Mouse (Mus musculus) adrenal gland, adult 2 months (tissue): ENCODE measurements around the gene Dpy19l3. TPM values are rescaled to one million over a fixed set of nuclear protein-coding genes. Genes with fewer than 3 reads are reported as not detected.
A peak's percentile ranks its signal among the peaks of the same experiment; 100 is the strongest.

Experiments used
- DNase-seq: peaks from one replicate; pipeline ENCODE4 v3.0.0; 2021
- long read RNA-seq: library from polyadenylated mRNA; stranded (forward); transcript quantifications from one replicate; pipeline ENCODE4 v2.0.0, GENCODE M21; 2021
- polyA plus RNA-seq: library from polyadenylated mRNA; depleted of rRNA; stranded (reverse); fragments of >200 nt; gene quantifications from 2 replicates; pipeline ENCODE4 v1.2.3, GENCODE M21; 2012; rRNA removed
- total RNA-seq, 2 experiments: library from RNA; stranded (reverse); gene quantifications; 2 replicates each; pipeline ENCODE4 v1.2.3; 2021

The Dpy19l3 gene
- total RNA-seq (10 to 100 TPM; 52.1 to 71.8 TPM), polyA plus RNA-seq (8.4 and 9.5 TPM in 2 replicates)
- long read RNA-seq, full-length matches to known transcripts = 3 of 12 reads
- long read RNA-seq, partial matches to known transcripts = 6 of 12 reads
- long read RNA-seq, other reads (novel, unspliced or antisense) = 3 of 12 reads

DNA sequence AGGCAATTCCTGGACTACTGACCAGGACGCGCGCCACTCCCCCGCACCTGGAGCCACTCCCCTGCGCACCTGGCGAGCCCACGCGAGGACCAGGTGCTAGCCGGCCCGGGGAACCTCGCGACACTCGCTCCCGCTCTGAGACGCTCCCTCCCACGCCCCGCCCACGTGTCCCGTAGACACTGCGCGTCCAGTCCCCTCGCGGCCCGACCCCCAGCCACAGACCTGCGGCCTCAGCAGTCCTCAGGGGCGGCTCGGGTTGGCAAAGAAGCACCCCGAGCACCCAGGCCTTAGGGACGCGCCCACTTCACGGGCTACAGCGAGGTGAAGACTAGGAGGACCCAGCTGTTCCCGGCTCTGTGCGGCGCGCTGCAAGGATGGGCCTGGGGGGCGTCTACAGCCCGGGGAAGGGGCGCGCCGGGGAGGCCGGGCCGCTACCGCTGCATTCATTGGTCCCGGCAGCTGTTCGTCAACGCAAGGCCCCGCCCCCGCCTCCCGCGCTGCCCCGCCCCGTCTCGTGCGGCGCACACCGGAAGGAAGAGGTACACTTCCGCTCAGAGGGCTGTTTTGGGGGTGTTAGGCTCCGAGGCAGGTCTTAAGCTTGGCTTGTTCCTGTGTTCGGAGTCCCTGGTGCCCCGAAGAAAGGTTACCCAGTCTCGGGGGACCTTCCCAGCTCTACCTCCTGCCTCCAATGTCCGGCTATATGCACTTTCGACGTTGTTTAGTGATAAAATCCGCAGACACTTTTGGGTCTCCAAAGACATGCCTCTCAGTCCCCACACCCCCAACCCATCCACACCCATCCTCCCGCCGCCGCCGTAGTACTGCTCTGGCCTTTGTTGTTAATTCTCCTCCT is at the start of gene Dpy19l3:
Gene Dpy19l3, minus strand, starts transcription at position 422 of the 853 bp plus-strand sequence.
- peak; percentile 95 for DNase-seq

DNA sequence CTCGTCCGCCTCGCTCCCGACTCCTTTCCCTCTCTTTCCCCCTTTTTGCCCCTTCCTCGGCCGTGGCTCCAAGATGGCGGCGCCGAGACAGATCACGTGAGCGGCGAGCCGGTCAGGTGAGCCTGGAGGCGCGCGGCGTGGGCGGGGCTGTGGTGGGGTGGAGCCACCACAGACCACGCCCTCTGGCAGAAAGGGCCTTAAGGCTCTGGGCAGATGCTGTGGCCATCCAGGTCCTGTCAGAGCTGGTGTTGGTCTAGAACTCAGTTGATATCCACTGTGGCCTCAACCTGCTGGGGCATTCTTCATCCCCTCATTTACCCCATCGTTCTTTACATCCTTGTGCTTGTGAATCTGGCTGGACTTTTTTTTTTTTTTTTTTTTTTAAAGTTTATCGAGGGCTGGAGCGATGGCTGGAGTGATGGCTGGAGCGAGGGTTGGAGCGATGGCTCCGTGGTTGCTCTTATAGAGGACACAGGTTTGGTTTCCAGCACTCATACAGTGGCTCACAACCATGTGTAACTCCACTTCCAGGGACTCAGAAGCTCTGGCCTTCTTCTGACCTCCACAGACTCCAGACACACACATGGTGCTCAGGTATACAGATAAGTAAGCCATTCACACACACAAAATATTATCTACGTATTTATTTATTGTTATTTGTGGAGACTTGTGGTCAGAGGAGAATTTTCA is 48.8 kb upstream of the Dpy19l3 start, which contains the start of gene Zfp507:
Gene Zfp507, minus strand, starts transcription at position 98 of the 690 bp plus-strand sequence.
- DNase-seq = peak; percentile 93

DNA sequence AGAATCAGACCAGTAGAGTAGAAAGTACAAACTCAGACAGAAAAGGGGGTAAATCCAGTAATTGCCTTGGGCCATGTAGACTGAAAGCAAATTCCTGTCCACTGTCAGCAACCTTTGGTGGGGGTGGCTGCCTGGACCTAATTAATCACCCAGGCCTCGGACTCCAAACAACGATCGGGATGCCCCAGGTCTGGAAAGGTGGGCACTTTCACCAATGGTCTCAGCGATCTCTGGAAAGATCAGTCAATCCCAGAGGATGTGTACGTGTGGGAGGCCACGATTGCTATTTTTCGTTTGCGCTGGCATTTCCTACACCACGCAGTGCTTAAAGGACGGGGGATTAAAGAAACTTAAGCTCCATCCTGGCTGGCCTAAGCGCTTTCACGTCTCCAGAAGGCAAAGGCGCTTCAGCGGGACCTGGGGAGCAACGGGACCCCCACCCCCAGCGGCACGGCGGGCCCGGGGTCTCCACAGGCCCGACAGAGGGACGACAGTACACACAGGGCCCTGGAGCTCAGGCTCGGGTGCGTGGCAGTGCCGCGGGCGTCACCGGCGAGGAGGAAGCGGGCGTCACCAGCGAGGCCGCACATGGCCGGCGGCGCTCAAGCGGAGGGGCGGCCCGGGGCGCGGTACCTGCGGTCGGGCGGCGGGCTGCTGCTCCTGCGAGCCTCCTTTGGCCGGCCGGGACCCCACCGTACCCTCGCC is 48.1 kb upstream of the Dpy19l3 start:
- DNase-seq = no peak

DNA sequence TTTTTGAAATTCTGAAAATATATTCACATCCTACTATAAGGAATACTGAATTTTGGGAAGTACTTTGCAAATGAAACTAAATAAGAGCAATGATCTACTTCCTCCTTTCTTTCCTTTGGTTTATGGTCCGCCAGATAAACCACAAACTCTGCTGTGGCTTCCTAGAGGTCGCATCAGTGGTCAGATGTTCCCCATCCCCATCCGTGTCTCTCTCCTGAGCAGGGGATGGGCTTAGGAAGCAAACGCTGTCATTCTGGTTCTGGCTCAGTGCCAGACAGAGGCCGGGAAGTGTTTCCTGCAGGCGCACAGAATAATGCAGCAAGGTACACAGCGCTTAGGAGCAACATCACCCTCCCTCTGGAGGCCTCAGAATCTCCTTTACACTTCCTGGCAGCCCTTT is 41.9 kb upstream of the Dpy19l3 start:
- no peak for DNase-seq

DNA sequence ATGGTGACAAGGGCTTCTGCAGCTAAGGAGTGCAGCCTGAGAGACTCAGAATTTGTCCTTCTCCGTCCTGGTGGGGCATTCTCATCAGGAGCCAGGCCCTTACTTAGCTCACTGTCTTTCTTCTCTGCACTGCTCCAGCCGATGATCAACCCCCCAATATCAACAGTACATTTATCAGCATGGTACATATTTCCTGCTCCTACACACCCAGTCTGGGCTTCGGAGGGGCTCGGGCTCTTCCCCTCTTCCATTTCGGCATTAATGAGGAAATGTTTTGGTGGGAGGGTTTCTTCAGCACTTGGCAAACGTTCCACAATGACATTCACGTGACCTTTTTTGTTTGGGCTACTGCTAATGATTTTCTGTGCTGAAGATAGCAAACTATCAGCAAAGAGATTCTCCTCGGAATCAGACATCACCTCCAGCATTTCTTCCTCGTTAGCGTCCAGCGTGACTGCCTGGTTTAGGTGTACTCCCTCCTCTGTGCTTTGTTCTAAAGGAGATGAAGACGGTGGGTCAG is 40.0 kb upstream of the Dpy19l3 start:
- no peak for DNase-seq

DNA sequence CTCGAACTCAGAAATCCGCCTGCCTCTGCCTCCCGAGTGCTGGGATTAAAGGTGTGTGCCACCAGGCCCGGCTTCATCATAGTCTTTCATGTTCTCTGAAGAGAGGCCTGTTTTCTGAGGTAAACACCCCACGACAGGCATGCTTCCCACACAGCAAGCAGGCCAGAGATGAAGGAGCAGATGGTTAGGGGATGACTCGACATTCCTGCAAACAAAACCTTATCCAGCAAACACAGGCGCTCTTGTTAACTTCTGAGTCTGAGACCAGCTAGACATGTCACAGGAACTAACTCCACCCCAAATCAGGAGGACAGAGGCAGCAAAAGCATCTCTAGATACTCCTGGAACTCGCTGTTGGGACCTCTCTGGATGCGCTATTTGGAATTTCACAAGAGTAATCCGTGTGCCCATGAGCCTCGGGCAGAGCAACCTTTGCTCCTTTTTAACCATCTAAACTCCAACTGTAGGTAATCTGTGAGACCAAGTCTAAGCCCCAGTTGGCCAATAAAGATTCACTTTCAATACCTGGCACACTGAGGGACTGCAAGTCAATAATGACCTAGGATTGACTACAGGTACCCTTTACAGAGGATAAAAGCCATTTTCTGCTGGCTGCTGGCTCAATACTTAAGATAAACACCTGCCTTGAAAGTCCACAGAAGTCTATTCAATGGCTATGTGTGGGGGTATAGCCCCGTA is 38.0 kb upstream of the Dpy19l3 start:
- DNase-seq = no peak

DNA sequence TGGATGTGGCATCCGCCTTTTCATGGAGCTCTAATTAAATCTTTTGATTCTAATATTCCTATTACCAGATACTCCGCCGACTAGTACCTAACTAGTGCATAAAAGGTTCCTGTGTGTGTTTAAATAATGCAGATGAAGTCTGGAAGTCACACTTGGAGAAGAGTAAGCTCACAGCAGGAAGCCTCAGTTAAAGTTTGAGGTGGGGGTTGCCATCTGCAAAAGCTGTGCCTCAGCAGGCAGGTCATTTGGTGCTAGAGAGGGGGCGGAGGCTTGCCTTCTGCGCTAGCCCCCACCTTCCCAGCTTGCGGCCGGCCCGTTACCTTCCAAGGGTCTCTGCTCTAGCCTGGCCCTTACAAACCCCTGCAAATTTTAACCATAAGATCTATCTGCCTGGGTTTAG is 36.7 kb upstream of the Dpy19l3 start:
- no peak for DNase-seq

DNA sequence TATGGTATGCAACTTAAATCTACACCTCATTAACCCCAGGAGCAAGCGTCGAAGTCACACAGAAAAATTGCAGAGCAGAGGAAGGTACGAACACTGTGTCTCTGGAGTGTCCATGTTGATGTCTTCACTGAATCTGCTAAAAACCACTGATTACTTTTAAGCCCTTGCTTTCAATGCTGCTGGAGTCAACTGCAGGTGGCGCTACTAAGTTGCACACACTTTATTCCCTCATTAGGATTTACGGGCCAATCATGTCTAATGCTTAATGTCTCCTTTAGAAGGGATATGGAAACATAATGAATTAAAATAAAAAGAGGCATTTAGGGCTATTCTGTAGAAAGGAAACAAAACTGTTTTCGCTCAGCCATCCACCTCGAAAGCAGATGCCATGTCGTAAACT is 35.9 kb upstream of the Dpy19l3 start:
- no peak for DNase-seq

DNA sequence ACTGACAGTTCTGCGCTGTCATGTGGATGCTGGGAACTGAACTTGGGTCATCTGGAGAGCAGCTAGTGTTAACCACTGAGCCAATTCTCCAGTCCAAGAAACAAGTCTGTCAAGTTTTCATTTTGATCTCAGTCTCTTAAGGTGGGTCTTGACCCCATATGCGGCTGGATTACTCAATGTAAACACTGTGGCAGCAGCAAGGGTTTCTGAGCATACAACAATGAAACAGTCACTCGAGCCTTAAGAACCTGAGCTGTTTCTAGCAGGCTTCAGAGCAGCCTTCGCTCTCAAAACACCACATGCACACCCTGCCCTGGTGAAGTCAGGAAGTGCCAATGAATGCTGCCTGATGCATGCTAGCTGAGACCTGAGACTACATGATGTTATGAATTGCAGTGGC is 31.3 kb upstream of the Dpy19l3 start:
- DNase-seq = no peak

DNA sequence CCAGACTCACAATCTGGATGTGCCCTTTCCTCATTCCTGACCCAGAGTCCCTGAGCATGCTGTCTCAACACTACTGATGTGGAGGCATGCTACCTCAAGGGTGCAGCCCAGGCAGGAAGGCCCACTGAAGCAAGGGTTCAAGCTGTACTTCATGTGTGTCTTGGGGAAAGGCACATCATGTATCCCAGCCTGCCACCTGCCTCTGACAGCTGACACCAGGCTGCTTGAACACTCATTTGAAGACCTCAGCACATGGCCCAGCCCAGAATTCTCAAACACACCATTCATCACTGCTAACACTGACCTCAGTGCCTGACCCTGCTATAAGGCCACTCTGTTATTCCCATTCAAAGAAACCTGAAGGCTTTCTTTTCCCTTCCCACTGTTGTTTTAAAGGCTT is 28.0 kb upstream of the Dpy19l3 start:
- no peak for DNase-seq

DNA sequence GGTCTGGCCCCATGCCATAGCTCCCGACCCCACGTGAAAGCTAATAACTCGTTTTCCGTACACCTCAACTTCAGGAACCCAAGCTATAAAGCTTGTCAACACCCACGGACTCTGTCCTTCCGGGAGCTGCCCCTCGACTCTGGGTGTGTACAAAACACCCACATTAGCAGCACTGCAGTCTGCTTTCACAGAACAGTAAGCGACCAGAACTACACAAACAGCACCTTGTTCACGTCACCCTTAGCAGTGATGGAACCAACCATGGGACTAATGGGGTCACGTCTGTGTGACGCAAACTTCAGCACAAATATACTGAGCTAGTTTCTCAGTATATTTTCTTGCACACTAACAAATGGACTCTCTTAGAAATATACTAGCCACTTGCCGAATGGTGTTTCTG is 19.9 kb upstream of the Dpy19l3 start:
- DNase-seq = no peak

DNA sequence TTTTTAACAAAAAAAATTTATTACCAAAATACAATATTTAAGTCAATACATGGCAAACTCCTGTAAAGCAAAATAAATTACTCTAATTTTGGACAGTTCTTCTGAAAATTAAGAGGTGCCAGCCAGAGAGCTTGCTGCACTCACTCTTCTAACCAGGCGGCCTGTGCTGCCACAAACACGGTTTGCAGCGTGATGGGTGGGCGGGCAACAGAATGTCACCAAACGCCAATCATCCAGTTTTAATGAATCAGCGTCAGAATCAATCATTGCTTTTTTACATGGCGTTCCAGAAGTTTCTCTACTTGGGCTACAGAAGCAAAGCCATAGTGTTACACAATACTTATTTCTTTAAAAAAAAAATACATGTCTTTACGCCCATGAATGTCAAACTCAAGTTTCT is 18.1 kb upstream of the Dpy19l3 start:
- DNase-seq = no peak

DNA sequence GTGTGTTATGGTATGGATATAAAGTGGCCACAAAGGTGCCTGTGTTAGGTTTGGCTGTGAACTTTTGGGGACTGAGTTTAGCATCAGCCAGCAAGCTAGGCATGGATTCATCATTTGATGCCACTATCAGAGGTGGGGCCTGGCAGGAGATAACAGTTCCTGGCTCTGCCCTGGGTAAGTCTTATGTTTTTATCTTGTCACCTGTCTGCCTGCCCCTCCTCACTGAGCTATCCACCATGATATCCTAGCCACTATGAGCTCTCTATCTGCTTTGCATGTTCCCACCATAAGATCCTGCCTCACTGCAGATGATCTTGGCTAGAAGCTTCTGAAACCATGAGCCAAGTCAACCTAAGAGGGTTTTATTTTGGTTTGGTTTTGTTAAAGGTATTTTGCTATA is 16.9 kb upstream of the Dpy19l3 start:
- DNase-seq = no peak

DNA sequence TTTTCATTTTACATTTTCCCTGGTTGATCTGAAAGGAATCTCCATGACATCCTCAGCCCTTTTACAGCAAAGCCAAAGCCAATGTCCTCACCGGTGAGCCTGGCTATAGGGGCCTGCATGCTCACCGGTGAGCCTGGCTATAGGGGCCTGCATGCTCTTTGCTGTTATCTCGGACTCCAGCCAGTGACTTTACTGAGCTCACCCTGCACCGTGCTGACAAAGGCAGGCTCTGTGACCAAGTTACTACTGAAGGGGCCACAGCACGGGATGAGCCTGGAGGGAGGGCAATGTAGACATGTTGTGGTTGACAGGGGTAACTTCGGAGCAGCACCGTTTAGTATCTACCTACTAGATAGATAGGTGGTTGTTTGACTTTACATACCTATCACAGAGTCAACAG is 15.9 kb upstream of the Dpy19l3 start:
- no peak for DNase-seq

DNA sequence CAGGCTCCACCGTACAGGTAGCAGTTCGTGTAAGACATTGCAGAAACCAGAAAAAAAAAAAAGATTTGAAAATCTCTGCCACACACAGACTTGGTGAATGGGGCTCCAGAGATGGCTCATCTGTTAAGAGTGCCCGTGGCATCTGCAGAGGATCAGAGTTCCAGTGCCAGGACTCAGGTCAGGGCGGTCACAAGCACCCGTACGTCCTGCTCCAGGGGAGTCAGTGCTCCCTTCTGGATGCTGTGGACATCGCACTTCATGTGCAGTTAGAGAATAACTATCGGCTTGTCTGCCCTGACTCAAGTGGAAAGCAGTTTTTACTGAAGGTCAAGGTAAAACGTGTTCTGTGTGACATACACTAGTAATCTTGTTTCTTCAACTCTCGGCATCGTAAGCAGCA is 10.2 kb upstream of the Dpy19l3 start:
- peak; percentile 48 for DNase-seq

DNA sequence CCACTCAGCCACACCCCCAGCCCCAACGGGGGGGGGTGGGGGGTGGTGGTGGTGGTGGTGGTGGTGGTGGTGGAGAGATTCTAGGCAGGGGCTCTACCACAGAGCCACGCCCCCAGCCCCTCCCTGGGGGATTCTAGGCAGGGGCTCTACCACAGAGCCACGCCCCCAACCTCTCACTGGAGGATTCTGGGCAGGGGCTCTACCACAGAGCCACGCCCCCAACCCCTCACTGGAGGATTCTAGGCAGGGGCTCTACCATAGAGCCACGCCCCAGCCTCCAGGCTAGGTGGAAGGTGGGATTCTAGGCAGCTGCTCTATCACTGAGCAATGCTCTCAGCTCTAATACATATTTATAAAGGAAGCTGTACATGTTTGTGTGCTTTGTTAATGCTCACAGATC is 7.5 kb upstream of the Dpy19l3 start:
- DNase-seq = no peak

DNA sequence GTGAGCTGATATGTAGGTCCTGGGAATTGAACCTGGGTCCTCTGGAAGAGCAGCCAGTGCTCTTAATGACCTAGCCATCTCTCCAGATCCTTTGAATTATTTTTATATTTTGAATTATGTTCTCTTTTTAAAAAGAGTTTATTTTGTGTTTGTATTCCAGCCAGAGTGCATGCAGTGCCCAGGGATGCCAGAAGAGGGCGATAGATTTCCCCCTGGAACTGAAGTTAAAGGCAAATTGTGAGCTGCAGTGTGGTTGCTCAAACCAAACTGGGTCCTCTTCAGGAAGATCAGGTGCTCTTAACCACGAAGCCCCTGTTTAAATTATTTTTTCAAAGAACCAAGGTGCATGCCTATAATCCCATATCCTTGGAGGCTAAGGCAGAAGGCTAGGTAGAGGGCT is 5.3 kb upstream of the Dpy19l3 start:
- DNase-seq = no peak

DNA sequence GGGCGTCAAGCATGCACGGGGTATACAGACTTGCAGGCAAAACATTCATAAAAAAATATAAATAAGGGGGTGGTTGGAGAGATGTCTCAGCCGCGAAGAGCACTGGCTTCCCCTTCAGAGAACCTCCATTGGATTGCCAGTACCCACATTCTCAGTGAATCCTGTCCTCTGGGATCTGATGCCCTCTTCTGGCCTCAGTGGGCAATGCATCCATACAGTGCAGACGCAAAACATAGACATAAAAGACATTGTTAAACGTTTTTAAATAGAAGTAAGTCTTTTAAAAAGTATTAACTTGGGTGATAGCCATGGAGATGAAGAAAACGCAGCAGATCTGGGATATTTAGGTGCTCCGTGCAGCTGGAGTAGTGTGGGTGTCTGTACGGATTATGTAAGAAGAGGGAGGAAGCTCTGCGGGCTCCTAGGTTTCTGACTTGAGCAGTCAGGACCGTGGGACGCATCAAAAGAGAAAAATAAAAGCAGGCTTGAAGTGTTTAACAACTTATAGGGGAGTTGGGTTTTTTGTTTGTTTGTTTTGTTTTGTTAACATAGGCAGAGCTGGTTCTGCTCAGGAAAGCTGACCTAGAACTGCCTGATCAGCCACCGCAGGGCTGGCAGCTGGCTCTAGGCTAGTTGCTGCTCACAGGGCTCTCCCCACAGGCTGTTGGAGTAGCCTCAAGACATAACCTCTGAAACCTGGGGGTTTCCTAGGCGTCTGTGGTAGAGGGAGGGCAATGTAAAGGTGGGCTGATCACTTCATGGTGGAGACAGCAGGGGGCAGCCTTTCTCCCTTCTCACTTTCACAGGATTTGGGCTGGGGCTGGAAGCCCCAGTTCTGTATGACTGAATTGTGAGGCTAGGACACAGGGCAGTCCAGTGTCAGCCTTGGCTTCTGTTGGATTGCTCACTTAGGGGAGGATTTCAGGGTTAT is 2.5 kb upstream of the Dpy19l3 start:
- no peak for DNase-seq

DNA sequence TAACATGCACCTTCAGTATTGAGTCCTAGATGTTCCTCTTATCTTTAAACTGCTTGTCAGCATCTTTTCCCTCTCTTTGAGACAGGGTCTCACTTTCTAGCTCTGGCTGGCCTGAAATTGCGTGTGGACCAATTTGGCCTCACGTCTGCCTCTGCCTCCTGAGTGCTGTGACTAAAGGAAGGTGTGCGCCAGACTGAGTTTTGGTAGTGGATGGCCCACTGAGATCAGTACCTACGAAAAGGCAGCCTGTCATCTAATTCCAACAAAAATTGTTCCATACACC is 573 bp upstream of the Dpy19l3 start:
- DNase-seq = no peak

DNA sequence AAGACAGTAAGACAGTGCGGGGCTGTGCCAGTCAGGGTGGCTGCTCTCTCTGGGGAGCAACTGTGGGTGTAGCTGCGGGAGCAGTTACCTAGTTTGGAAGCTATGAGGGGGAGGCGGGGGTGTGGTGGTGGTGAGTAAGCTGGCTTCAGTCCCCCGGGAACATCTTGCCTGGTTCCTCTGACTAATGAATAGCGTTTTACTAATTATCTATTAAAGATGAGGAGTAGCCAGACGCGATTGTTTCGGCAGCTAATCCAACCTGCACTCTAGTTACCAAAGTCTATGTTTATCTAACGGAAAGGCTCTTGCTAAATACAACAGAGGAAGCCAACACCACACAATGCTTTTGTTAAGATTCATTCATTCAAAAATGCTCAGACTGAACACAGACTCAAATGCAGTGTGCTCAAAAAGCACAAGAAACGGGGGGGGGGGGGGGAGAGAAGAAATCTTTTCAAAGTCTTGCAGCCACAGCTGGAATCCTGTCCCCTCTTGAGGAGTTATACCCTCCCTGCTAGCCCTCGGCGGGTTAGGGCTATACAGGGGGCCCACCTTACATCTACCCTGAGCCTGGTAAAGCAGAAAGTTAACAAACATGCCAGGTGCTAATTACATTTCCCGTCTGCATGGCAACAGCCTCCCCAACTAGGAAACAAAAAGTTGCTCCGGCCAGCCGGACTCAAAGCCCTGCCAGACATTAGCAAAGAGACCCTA is 778 bp downstream of the Dpy19l3 start:
- peak; percentile 27 for DNase-seq
